Mouse (Mus musculus): ENCODE measurements around the gene Olfr640. TPM values are rescaled to one million over a fixed set of nuclear protein-coding genes. Genes with fewer than 3 reads are reported as not detected.

Gene Olfr640
- polyA plus RNA-seq (2014; fragmentation: Illumina TruSeq; extraction: RNeasy Lipid Tissue Mini Kit (QIAGEN cat#74804)): not detected

DNA sequence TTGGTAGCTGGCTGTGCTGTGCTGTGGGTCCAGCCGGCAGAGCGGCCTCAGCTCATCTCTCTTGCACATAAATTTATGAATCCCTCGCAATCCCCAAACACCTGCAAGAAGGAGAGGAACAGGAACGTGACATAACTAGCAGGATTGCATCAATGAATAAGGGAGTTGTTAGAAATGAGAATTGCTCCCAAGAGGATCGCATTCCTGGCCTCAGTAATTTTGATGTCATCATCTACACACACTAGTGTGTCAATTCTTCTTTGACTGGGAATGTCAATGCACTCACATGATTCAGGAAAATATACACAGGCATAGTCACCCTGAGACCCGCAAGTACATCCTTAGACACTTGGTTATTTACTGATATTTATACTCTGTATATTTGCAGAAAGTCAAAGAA is at the start of gene Olfr640:
TSS of gene Olfr640 (minus strand) at position 101 of the 400 bp plus-strand sequence.

DNA sequence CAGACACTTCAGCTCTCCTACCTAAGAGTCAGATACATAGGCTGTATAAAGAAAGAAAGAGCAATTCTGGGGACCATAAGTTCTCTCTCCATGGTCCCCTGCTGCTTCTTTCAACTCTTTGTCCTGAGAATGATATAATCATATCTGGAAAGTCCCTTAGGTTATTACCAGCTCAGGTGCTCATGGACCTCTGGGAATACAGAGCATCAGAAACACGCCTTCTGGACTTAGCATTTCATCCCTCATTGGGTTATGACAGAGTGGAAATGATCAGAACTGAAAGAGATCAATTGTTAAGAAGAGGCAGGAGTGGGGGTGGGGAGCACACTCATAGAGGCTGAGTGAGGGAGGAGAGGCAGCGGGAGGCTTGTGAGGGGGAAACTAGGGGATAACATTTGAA is 46.4 kb upstream of the Olfr640 start, which contains the start of gene Olfr644:
TSS of gene Olfr644 (minus strand) at position 101 of the 400 bp plus-strand sequence.

DNA sequence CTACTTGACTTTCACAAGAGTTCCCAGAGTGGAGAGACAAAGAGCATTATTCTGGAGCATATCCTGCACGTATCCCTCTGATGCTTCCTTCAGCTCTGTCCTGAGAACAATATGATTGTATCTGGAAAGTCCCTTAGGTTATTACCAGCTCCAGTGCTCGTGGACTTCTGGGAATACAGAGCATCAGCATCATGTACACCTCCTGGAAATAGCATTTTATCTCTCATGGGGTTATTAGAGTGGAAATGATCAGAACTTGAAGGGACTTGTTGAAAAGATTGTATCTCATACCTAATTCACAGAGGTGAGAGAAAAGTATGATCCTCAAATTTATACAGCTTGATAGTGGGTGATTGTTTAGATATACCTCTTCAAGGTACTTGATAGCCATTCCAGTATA is 36.0 kb upstream of the Olfr640 start, which contains the start of gene 4930516K23Rik:
TSS of gene 4930516K23Rik (minus strand) at position 101 of the 400 bp plus-strand sequence.

DNA sequence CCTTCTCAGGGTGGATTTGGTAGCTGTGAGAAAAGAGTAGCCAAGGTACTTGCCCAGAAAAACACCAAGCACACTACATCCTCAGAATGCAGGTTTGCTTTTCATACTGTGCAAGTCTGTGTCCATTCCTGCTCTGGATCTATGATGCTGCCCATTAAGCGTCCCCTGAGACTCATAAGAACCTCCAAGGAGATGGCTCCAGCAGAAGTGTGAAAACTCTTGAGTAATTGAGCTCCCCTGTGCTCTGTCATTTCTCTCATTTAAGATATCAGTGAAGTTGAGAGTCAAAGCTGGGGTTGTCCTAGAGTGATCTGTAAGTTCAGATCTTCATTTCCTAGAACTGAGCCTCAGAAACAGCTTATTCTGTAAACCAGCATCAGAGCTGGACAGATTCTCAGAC is 27.2 kb upstream of the Olfr640 start, which contains the start of gene Olfr642:
TSS of gene Olfr642 (minus strand) at position 101 of the 400 bp plus-strand sequence.

DNA sequence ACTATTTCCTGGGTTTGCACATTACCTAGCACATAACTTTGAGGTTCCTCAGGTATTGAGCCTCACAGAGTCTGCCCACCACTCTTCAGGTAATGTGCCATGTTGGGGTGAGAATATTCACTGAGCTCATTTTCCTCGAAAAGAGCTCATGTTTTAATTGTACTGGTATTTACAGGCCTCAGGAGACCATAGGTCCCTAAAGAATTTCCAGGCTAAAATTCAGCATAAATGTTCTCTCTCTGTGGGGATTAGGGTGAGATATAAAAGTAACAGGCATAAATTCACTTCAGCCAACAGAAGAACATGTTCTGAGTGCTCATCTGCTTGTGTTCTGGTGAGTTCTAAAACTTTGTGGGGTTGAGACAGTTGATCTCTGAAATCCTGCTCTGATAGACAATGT is 9.8 kb upstream of the Olfr640 start, which contains the start of gene Olfr641:
TSS of gene Olfr641 (plus strand) at position 301 of the 400 bp plus-strand sequence.

DNA sequence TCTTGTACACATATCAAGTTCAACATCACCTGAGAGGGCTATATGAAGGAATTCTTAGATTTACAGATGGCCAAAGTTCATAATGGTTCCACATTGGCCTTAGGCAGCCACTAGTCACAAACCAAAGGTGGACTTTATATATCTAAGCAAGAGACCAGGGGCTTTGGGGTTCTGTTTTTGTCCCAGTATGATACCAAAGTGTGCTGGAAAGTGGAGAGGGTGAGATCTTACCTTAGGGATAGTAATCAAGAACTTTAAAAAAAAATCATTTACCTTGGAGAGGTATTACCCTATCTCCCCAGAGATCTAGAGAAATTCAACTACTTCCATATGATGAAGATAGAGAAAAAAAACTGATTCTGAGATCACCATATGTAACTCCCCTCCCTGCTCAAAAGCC is 8.2 kb downstream of the Olfr640 start, which contains the start of gene Olfr639:
TSS of gene Olfr639 (minus strand) at position 101 of the 400 bp plus-strand sequence.

DNA sequence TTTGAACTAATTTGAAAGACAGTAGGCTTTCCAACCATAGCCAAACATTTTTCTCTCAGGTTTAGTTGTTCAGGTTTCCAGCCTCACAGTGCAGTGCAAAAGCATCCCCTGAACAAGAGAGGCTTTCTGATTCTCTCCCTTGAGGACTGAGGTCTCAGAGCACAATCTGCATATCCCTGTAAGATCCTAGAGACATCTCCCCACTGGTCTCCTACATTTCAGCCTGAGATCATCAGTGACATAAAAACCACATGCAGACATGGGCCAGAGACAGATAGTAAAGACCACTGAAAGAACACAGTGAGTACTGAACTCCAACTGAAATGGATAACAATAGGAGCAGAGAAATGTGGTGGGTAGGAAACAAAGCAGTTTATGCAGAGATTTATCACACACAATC is 26.9 kb downstream of the Olfr640 start, which contains the start of gene Olfr638:
TSS of gene Olfr638 (plus strand) at position 301 of the 400 bp plus-strand sequence.

DNA sequence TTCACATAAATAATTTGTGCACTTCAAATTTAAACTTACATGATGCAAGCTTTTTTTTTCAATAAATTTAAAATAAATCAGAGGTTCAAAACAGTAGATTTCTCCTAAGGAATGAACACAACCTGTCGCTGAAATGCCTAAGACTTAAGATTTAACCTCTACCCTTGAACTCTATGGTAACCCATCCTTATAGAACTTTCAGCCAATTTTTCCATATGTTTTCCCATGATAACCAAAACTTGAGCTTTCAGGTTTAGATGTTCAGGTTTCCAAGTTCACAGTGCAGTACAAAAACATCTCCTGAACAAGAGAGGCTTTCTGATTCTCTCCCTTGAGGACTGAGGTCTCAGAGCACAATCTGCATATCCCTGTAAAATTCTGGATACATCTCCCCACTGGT is 54.5 kb downstream of the Olfr640 start, which contains the start of gene Olfr635:
TSS of gene Olfr635 (plus strand) at position 301 of the 400 bp plus-strand sequence.

Other genes with a start within 250 kb of the Olfr640 start
- gene Olfr68, start 245.9 kb downstream of the Olfr640 start, polyA plus RNA-seq (2014; fragmentation: Illumina TruSeq; extraction: RNeasy Lipid Tissue Mini Kit (QIAGEN cat#74804)): not detected
- gene Olfr67, start 233.8 kb downstream of the Olfr640 start, polyA plus RNA-seq (2014; fragmentation: Illumina TruSeq; extraction: RNeasy Lipid Tissue Mini Kit (QIAGEN cat#74804)): not detected
- 2.9 TPM for gene Hbb-bt, start 211.6 kb downstream of the Olfr640 start, polyA plus RNA-seq (2014; fragmentation: Illumina TruSeq; extraction: RNeasy Lipid Tissue Mini Kit (QIAGEN cat#74804))
- gene Hbb-bs, start 197.5 kb downstream of the Olfr640 start, polyA plus RNA-seq (2014; fragmentation: Illumina TruSeq; extraction: RNeasy Lipid Tissue Mini Kit (QIAGEN cat#74804)): 54.8 TPM
- not detected for gene Hbb-bh2, start 185.1 kb downstream of the Olfr640 start, polyA plus RNA-seq (2014; fragmentation: Illumina TruSeq; extraction: RNeasy Lipid Tissue Mini Kit (QIAGEN cat#74804))
- gene Hbb-bh1, start 182.4 kb downstream of the Olfr640 start, polyA plus RNA-seq (2014; fragmentation: Illumina TruSeq; extraction: RNeasy Lipid Tissue Mini Kit (QIAGEN cat#74804)): not detected
- not detected for gene Hbb-y, start 172.4 kb downstream of the Olfr640 start, polyA plus RNA-seq (2014; fragmentation: Illumina TruSeq; extraction: RNeasy Lipid Tissue Mini Kit (QIAGEN cat#74804))
- gene Olfr66, start 139.3 kb downstream of the Olfr640 start, polyA plus RNA-seq (2014; fragmentation: Illumina TruSeq; extraction: RNeasy Lipid Tissue Mini Kit (QIAGEN cat#74804)): not detected
- not detected for gene Olfr64, start 131.1 kb downstream of the Olfr640 start, polyA plus RNA-seq (2014; fragmentation: Illumina TruSeq; extraction: RNeasy Lipid Tissue Mini Kit (QIAGEN cat#74804))
- not detected for gene Olfr65, start 122.1 kb downstream of the Olfr640 start, polyA plus RNA-seq (2014; fragmentation: Illumina TruSeq; extraction: RNeasy Lipid Tissue Mini Kit (QIAGEN cat#74804))
- not detected for gene Olfr631, start 96.7 kb downstream of the Olfr640 start, polyA plus RNA-seq (2014; fragmentation: Illumina TruSeq; extraction: RNeasy Lipid Tissue Mini Kit (QIAGEN cat#74804))
- not detected for gene Olfr632, start 91.2 kb downstream of the Olfr640 start, polyA plus RNA-seq (2014; fragmentation: Illumina TruSeq; extraction: RNeasy Lipid Tissue Mini Kit (QIAGEN cat#74804))
- gene Olfr633, start 81.1 kb downstream of the Olfr640 start, polyA plus RNA-seq (2014; fragmentation: Illumina TruSeq; extraction: RNeasy Lipid Tissue Mini Kit (QIAGEN cat#74804)): not detected
- not detected for gene Olfr635, start 54.4 kb downstream of the Olfr640 start, polyA plus RNA-seq (2014; fragmentation: Illumina TruSeq; extraction: RNeasy Lipid Tissue Mini Kit (QIAGEN cat#74804))
- gene Olfr638, start 26.8 kb downstream of the Olfr640 start, polyA plus RNA-seq (2014; fragmentation: Illumina TruSeq; extraction: RNeasy Lipid Tissue Mini Kit (QIAGEN cat#74804)): not detected
- gene Olfr639, start 8.3 kb downstream of the Olfr640 start, polyA plus RNA-seq (2014; fragmentation: Illumina TruSeq; extraction: RNeasy Lipid Tissue Mini Kit (QIAGEN cat#74804)): not detected
- gene Olfr641, start 9.9 kb upstream of the Olfr640 start, polyA plus RNA-seq (2014; fragmentation: Illumina TruSeq; extraction: RNeasy Lipid Tissue Mini Kit (QIAGEN cat#74804)): not detected
- not detected for gene Olfr642, start 27.1 kb upstream of the Olfr640 start, polyA plus RNA-seq (2014; fragmentation: Illumina TruSeq; extraction: RNeasy Lipid Tissue Mini Kit (QIAGEN cat#74804))
- gene 4930516K23Rik, start 35.9 kb upstream of the Olfr640 start, polyA plus RNA-seq (2014; fragmentation: Illumina TruSeq; extraction: RNeasy Lipid Tissue Mini Kit (QIAGEN cat#74804)): not detected
- gene Olfr644, start 46.3 kb upstream of the Olfr640 start, polyA plus RNA-seq (2014; fragmentation: Illumina TruSeq; extraction: RNeasy Lipid Tissue Mini Kit (QIAGEN cat#74804)): not detected
- not detected for gene Olfr645, start 59.9 kb upstream of the Olfr640 start, polyA plus RNA-seq (2014; fragmentation: Illumina TruSeq; extraction: RNeasy Lipid Tissue Mini Kit (QIAGEN cat#74804))
- not detected for gene Olfr646, start 79.3 kb upstream of the Olfr640 start, polyA plus RNA-seq (2014; fragmentation: Illumina TruSeq; extraction: RNeasy Lipid Tissue Mini Kit (QIAGEN cat#74804))
- gene Ubqln5, start 104.3 kb upstream of the Olfr640 start, polyA plus RNA-seq (2014; fragmentation: Illumina TruSeq; extraction: RNeasy Lipid Tissue Mini Kit (QIAGEN cat#74804)): not detected
- gene Olfr643, start 111.8 kb upstream of the Olfr640 start, polyA plus RNA-seq (2014; fragmentation: Illumina TruSeq; extraction: RNeasy Lipid Tissue Mini Kit (QIAGEN cat#74804)): not detected
- not detected for gene Ubqln3, start 117.7 kb upstream of the Olfr640 start, polyA plus RNA-seq (2014; fragmentation: Illumina TruSeq; extraction: RNeasy Lipid Tissue Mini Kit (QIAGEN cat#74804))
- gene Ubqlnl, start 125.0 kb upstream of the Olfr640 start, polyA plus RNA-seq (2014; fragmentation: Illumina TruSeq; extraction: RNeasy Lipid Tissue Mini Kit (QIAGEN cat#74804)): not detected
- not detected for gene Olfm5, start 139.3 kb upstream of the Olfr640 start, polyA plus RNA-seq (2014; fragmentation: Illumina TruSeq; extraction: RNeasy Lipid Tissue Mini Kit (QIAGEN cat#74804))
- 0.80 TPM for gene Olfr648, start 157.8 kb upstream of the Olfr640 start, polyA plus RNA-seq (2014; fragmentation: Illumina TruSeq; extraction: RNeasy Lipid Tissue Mini Kit (QIAGEN cat#74804))
- gene Olfr649, start 170.4 kb upstream of the Olfr640 start, polyA plus RNA-seq (2014; fragmentation: Illumina TruSeq; extraction: RNeasy Lipid Tissue Mini Kit (QIAGEN cat#74804)): not detected
- 1.5 TPM for gene Trim6, start 193.2 kb upstream of the Olfr640 start, polyA plus RNA-seq (2014; fragmentation: Illumina TruSeq; extraction: RNeasy Lipid Tissue Mini Kit (QIAGEN cat#74804))
- gene Trim34a, start 218.9 kb upstream of the Olfr640 start, polyA plus RNA-seq (2014; fragmentation: Illumina TruSeq; extraction: RNeasy Lipid Tissue Mini Kit (QIAGEN cat#74804)): 18.0 TPM